Mouse (Mus musculus): ENCODE data around the gene Vmn2r14.
"Not testable (repeated sequence)": the region's sequence is repeated elsewhere in the genome, so short reads cannot be mapped to it uniquely, and the experiment has no call there.

The Vmn2r14 gene

GRCm38 (mm10) chr5:109224608-109225007, at the start of gene Vmn2r14:
Vmn2r14 (minus strand) TSS chr5:109224708.
- DNase-seq (ENCODE audit: low read depth, low spot score) = no peak

GRCm38 (mm10) chr5:109192099-109192498, 32.4 kb downstream of the Vmn2r14 start, which contains the start of gene Vmn2r13:
Vmn2r13 (minus strand) TSS chr5:109192199.
- DNase-seq (ENCODE audit: low read depth, low spot score) = not testable (repeated sequence)

- DNase-seq (ENCODE audit: low read depth, low spot score) = not testable (repeated sequence)
These were observed 57.7 kb downstream of the Vmn2r14 start for GRCm38 (mm10) chr5:109166851-109167250.
